Mouse (Mus musculus) retina, embryonic 14.5 days (tissue): ENCODE measurements around the gene Xylt2.

Experiments used
- DNase-seq: peaks from one replicate; pipeline ENCODE4 v3.0.0-alpha.2; 2015; ENCODE audit warnings: low spot score

Gene Xylt2

GRCm38 (mm10) chr11:94614603-94615002 lies 62.7 kb downstream of the Xylt2 start:
- DNase-seq: no peak
